Mouse (Mus musculus) E14TG2a.4 (cell line): ENCODE measurements around the gene Snx20.

ENCODE experiments used
- H3K27me3 ChIP-seq: 2 replicates; pipeline ENCODE4 v1.6.1; 2014; ENCODE audit warnings: low read length, control low read depth; ENCODE audit not compliant: insufficient read depth
- H3K36me3 ChIP-seq: 2 replicates; pipeline ENCODE4 v1.6.1; 2014; ENCODE audit warnings: low read length, control low read depth; ENCODE audit not compliant: insufficient read depth
- H3K4me1 ChIP-seq: replicated peaks from 2 replicates; pipeline ENCODE4 v1.6.1; 2014; ENCODE audit warnings: low read depth, low read length, control low read depth
- H3K4me3 ChIP-seq: replicated peaks from 2 replicates; pipeline ENCODE4 v1.5.1; 2014; ENCODE audit warnings: mild to moderate bottlenecking, low read length
- H3K9me3 ChIP-seq: 2 replicates; pipeline ENCODE4 v1.6.1; 2014; ENCODE audit warnings: low read length, control low read depth
- CTCF ChIP-seq: conservative IDR thresholded peaks from 2 replicates; pipeline ENCODE4 v1.5.1; 2014; ENCODE audit warnings: low read length
- NANOG ChIP-seq: IDR thresholded peaks from 2 replicates; pipeline ENCODE4 v1.6.1; 2014; ENCODE audit warnings: borderline replicate concordance, low read length, mixed read lengths
- POU5F1 ChIP-seq: IDR thresholded peaks from 2 replicates; pipeline ENCODE4 v1.6.1; 2014; ENCODE audit warnings: low read length, borderline replicate concordance

Gene Snx20

DNA sequence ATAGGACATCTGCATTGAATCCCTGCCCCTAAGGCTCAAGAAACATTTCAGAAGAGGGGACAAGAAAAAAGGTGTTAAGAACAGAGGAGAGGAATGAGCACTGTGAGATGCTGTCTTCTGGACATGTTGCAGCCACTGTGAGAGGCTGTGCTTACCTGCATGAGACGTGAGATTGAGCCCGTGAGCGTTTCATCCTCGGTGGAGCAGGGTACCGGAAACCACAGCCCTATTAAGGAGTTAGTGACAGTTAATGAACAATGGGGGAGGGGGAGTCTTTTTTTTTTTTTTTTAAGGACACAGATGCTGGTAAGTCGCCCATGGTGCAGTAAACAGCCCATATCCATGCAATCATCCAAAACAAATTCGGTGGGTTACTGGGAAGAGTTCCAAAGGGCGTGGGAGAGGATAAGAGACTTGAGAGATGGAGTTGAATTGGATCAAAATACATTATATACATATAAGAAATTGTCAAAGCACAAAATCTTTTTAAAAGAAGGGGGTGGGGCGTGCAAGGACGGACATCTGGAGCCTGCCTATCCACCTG is 32.4 kb downstream of the Snx20 start:
- no peaks in the 10 kb centered on the region for H3K36me3 ChIP-seq
- TF ChIP-seq POU5F1 (no peak), NANOG (no peak), CTCF (no peak)
- no peak overlapping the region; the same call in 1 of the 2 replicates for H3K4me3 ChIP-seq
- peaks cover 31% of the 10 kb centered on the region for H3K4me1 ChIP-seq
- H3K27me3 ChIP-seq, result peaks cover 12% of the 10 kb centered on the region
- H3K9me3 ChIP-seq, result no peaks in the 10 kb centered on the region

DNA sequence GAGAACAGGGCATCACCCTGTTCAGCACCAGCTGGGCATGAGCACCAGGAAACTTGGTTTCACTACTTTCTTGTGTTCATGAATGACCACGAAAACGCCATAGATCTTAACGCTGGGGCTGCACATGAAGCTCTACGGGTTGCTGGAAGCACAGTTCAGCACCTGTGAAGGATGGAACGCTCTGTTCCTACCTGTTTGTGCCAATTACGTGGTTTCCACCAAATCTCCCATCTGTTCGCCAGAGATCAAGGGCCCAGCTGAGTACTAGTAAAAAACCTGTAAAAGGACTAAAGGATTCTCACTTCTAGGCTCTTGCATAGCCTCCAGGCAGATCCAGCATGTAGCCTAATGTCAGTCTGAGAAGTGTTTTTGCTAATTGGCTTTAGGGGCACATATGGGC is 36.4 kb downstream of the Snx20 start:
- peaks cover 12% of the 10 kb centered on the region for H3K27me3 ChIP-seq
- H3K36me3 ChIP-seq, result no peaks in the 10 kb centered on the region
- no peak overlapping the region for H3K4me3 ChIP-seq
- TF ChIP-seq CTCF (no peak), POU5F1 (no peak), NANOG (no peak)
- no peaks in the 10 kb centered on the region for H3K9me3 ChIP-seq
- H3K4me1 ChIP-seq, result peaks cover 12% of the 10 kb centered on the region

DNA sequence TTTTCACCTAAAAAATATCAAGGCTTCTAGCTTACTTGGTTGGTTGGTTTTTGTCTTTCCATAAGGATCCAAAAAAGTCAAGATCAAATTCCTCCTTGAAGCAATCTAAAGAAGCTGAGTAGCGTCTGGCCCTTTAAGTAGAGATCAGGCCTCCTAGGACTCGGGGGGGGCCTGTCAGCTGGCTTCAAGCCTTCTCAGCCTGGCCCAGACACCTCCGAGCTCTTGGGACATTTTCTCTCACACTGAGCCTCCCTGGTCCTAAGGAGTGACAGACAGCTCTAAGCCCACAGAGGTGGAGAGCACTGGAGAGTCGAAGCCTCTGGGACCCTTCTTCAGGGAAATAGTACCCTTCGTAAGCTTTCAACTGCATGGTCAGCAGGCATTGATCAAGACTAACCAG is 37.4 kb downstream of the Snx20 start:
- no peaks in the 10 kb centered on the region for H3K36me3 ChIP-seq
- TF ChIP-seq NANOG (no peak), POU5F1 (no peak)
- H3K27me3 ChIP-seq, result peaks cover 11% of the 10 kb centered on the region
- H3K4me3 ChIP-seq, result no peak overlapping the region
- no peaks in the 10 kb centered on the region for H3K9me3 ChIP-seq
- H3K4me1 ChIP-seq, result peaks cover 5% of the 10 kb centered on the region

DNA sequence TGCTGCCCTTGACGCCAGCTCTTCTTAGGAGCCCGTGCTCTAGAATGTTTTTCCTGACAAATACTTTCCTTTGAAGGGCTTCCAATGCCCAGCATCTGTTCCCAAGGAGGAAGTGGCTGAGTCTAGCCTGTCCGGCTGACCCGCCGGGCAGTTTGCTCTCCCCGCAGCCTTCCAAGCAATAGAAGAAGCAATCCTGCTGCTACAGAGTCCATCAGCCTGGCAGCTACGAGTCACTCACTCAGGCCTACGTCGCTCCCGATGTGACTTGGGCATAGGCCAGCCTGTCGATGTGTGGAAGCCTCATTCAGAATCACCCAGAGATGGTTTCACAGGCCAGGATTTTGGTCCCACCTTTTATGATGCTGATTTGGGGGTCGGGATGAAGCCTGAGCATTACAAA is 39.9 kb downstream of the Snx20 start:
- no peaks in the 10 kb centered on the region for H3K4me1 ChIP-seq
- no peaks in the 10 kb centered on the region for H3K36me3 ChIP-seq
- H3K27me3 ChIP-seq, result peaks cover 6% of the 10 kb centered on the region; the same call in 1 of the 2 replicates
- H3K4me3 ChIP-seq, result no peak overlapping the region
- TF ChIP-seq NANOG, result no peak
- TF ChIP-seq CTCF, result no peak
- no peak for TF ChIP-seq POU5F1
- H3K9me3 ChIP-seq, result no peaks in the 10 kb centered on the region

DNA sequence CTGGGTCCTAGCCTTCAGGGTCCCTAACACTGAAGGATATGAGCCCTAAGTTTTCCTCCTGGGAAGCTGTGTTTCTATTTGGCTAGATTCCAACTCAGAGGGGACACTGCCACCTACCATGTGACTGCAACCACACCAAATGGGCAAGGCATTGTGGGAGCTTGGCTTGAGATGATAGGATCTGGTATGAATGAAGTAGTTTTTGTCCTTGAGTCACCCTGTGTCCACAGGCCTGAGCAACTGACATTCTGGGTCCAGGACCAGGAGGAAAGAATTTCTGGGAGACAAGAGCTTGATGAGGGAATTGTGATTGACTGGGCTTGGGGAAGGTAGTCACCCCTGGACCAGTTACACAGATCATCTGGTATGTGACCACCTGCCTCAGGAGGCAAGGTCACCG is 42.0 kb downstream of the Snx20 start:
- H3K36me3 ChIP-seq, result no peaks in the 10 kb centered on the region
- H3K9me3 ChIP-seq, result peaks cover 8% of the 10 kb centered on the region
- no peak overlapping the region for H3K4me3 ChIP-seq
- TF ChIP-seq NANOG, result no peak
- TF ChIP-seq POU5F1, result no peak
- no peak for TF ChIP-seq CTCF
- 0 out of 2 replicates have a peak, but pooled peaks cover 2% of the 10 kb centered on the region for H3K27me3 ChIP-seq
- H3K4me1 ChIP-seq, result no peaks in the 10 kb centered on the region

DNA sequence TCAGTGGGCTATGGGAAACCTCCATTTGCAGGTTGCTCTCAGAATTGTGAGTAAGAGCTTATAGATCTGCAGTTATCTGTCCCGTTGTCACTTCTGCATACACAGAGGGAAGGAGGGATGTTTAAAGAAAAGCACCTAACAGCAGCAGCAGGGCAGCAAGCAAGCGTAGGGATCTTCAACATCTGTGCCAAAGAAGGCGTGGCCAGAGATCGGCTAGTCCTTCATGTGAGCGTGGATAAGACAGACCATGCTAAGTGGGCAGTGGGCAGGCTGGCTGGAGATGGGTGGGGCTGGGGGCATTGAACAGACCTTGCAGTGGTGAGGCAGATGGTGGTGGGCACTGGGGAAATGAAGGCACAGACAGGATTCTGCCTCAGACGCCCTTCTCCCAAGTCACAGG is 45.7 kb downstream of the Snx20 start:
- H3K4me1 ChIP-seq, result no peaks in the 10 kb centered on the region
- H3K9me3 ChIP-seq, result peaks cover 17% of the 10 kb centered on the region
- TF ChIP-seq NANOG (no peak), POU5F1 (no peak), CTCF (no peak)
- H3K36me3 ChIP-seq, result no peaks in the 10 kb centered on the region
- 0 out of 2 replicates have a peak, but pooled peaks cover 2% of the 10 kb centered on the region for H3K27me3 ChIP-seq
- no peak overlapping the region for H3K4me3 ChIP-seq

DNA sequence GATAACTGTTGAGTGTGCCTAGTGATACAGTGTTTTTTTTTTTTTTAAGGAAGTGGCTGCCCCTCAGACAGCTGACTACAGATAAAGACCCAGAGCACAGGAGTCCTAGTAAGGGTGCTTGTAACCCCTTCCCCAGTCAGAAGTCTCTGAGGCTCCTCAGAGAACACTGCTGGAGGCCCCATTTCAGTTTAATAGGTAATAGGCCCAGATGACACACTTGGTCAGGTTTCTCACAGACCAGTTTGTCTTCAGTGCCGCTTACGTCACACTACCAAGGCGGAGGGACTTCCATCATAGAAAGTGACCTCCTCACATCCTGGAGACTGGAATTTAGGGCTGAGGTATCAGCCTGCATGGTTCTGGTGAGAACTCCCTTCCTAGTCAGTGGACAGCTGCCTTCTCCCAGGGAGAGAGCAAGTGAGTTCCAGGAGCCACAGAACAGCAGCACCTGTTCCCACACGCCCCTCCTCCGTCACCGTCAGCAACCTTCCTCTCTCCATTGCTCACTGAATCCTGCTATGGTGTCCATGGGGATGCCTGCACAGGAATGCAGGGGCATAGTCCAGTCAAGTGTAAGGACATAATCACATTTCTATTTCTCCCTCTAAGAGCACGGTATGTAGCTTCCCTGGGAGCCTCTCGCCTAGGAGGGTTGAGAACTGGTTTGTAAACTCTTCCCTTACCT is 47.6 kb downstream of the Snx20 start:
- Histone ChIP-seq H3K9me3 (peaks cover 17% of the 10 kb centered on the region), H3K4me3 (no peak overlapping the region), H3K4me1 (no peaks in the 10 kb centered on the region), H3K36me3 (no peaks in the 10 kb centered on the region), H3K27me3 (0 out of 2 replicates have a peak, but pooled peaks cover 2% of the 10 kb centered on the region)
- TF ChIP-seq NANOG (no peak), POU5F1 (no peak)

DNA sequence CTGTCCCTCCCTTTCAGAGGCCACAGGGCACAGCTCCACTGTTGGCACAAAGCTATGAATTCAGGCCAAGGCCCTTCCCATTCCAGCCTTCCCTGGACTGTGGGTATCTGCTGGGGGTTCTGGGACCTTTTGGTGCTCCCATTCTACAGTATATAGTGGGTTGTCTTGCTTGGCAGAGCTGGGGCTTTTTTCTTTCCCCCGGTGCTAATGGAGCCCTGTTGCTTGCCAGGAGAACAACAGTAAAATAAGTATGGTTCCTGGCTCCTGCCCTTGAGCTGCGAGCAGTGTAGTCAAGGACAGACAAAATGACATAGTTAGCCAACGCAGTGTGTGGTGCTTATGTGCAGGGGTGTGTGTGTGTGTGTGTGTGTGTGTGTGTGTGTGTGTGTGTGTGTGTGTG is 52.1 kb downstream of the Snx20 start:
- no peaks in the 10 kb centered on the region for H3K36me3 ChIP-seq
- no peaks in the 10 kb centered on the region for H3K4me1 ChIP-seq
- peaks cover 12% of the 10 kb centered on the region; the same call in 1 of the 2 replicates for H3K27me3 ChIP-seq
- TF ChIP-seq NANOG, result no peak
- TF ChIP-seq CTCF, result no peak
- TF ChIP-seq POU5F1, result no peak
- H3K9me3 ChIP-seq, result peaks cover 8% of the 10 kb centered on the region
- H3K4me3 ChIP-seq, result no peak overlapping the region

DNA sequence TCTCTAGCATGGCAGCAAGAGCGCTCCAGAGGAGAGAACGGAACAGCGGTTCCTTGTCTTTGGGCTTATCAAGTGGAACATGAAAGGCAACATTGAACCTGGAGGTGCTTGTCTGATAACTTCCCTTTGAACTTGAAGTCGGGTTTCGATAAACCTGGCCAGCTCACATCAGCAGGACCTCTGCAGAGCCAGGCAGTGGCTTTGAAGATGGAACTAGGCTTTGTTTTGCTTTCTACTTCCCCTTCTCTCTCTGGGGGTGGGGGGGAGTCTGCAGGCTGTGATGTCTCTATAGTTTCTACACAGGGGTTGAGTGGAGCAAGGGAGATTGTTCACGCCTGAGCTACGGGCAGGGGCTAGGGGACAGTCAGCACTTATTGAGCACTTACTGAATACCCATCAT is 55.1 kb downstream of the Snx20 start:
- no peak overlapping the region for H3K4me3 ChIP-seq
- H3K4me1 ChIP-seq, result no peaks in the 10 kb centered on the region
- TF ChIP-seq NANOG, result no peak
- no peak for TF ChIP-seq CTCF
- no peak for TF ChIP-seq POU5F1
- no peaks in the 10 kb centered on the region for H3K9me3 ChIP-seq
- H3K36me3 ChIP-seq, result no peaks in the 10 kb centered on the region
- H3K27me3 ChIP-seq, result peaks cover 12% of the 10 kb centered on the region; the same call in 1 of the 2 replicates
